Mouse (Mus musculus) midbrain, embryonic 14.5 days (tissue): ENCODE data around the gene Ak9. TPM values are rescaled to one million over a fixed set of nuclear protein-coding genes. Genes with fewer than 3 reads are reported as not detected.
A peak's percentile ranks its signal among the peaks of the same experiment; 100 is the strongest.
"Not testable (repeated sequence)": the region's sequence is repeated elsewhere in the genome, so short reads cannot be mapped to it uniquely, and the experiment has no call there.

Experiments
- ATAC-seq: fragments of 200-750 bp; cut with Nextera tagmentation; 2 replicates; pipeline ENCODE4 v1.8.0; 2017; ENCODE audit warnings: moderate number of reproducible peaks, moderate library complexity; ENCODE audit not compliant: low FRiP score, low TSS enrichment
- DNase-seq: peaks from one replicate; pipeline ENCODE4 v3.0.0-alpha.2; 2015
- H3K27ac ChIP-seq: fragments of 300-500 bp; sonication (generic); replicated peaks from 2 replicates; pipeline ENCODE4 v1.5.1; 2014; ENCODE audit warnings: mild to moderate bottlenecking, low read depth, low read length, moderate library complexity
- H3K27me3 ChIP-seq: fragments of 300-500 bp; sonication (generic); 2 replicates; pipeline ENCODE4 v1.6.1; 2014; ENCODE audit warnings: low read length, control low read depth, mixed read lengths; ENCODE audit not compliant: control insufficient read depth, insufficient read depth
- H3K36me3 ChIP-seq: fragments of 300-500 bp; sonication (generic); 2 replicates; pipeline ENCODE4 v1.6.1; 2014; ENCODE audit warnings: low read length, control low read depth; ENCODE audit not compliant: control insufficient read depth, insufficient read depth
- H3K4me1 ChIP-seq: fragments of 300-500 bp; sonication (generic); 2 replicates; pipeline ENCODE4 v1.6.1; 2014; ENCODE audit warnings: mild to moderate bottlenecking, antibody characterized with exemption, low read length, control low read depth; ENCODE audit not compliant: control insufficient read depth, insufficient read depth
- H3K4me2 ChIP-seq: fragments of 300-500 bp; sonication (generic); 2 replicates; pipeline ENCODE4 v1.6.1; 2014; ENCODE audit warnings: mild to moderate bottlenecking, low read length, moderate library complexity
- H3K4me3 ChIP-seq: fragments of 300-500 bp; sonication (generic); replicated peaks from 2 replicates; pipeline ENCODE4 v1.5.1; 2014; ENCODE audit warnings: low read depth, low read length
- H3K9ac ChIP-seq: fragments of 300-500 bp; sonication (generic); replicated peaks from 2 replicates; pipeline ENCODE4 v1.6.1; 2014; ENCODE audit warnings: mild to moderate bottlenecking, low read length, moderate library complexity
- H3K9me3 ChIP-seq: fragments of 300-500 bp; sonication (generic); 2 replicates; pipeline ENCODE4 v1.6.1; 2016; ENCODE audit warnings: low read length, control low read depth, mixed read lengths; ENCODE audit not compliant: control insufficient read depth
- WGBS: fragments of 180-500 bp; shearing (Covaris S2); extraction: QIAGEN DNeasy Blood & Tissue Kit; methylation state at CpG from one replicate; pipeline ENCODE4 v1.1.7; 2014; 5-methylcytosine and 5-hydroxymethylcytosine counted together
- polyA plus RNA-seq: library from polyadenylated mRNA; unstranded; fragments of >200 nt; fragmentation: Nextera tagmentation; extraction: Ambion mirVana; gene quantifications from 2 replicates; pipeline ENCODE4 v1.2.1, GENCODE M21; 2014

The Ak9 gene
- polyA plus RNA-seq, 1 experiment from 2014 or later = 0.08 TPM

DNA sequence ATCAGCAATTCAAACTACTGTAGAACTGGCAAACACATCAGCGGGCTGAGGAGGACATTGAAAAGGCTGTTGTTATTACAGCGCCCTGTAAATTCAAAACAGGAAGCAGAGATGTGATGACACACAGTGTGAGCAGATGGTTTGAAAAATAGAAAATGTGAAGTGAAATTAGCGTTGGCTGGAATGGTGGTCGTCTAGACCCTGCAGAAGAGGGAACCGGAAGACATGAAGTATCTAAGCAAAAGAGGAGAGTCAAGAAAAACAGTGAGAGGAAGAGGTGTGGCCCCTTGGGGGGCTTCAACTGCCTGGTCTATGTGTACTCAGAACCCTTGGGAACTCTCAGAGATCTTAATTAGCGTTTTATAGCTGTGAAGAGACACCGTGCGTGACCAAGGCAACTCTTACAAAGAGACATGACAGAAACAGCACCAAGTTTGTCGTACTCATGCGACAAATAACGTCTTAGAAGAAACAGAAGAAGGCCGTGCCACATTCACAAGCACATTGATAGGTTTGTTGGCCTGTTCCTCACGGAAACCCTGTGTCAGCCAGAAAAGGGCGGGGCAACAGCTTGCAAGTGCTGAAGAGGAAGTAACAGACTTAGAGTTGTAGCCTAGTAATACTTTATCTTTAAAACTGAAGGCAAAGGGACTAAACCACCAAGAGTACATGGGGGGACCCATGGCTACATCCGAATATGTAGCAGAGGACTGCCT lies 81.9 kb downstream of the Ak9 start:
- ATAC-seq = no peak
- no peaks in the 10 kb centered on the region for H3K4me1 ChIP-seq
- WGBS = 81% methylated on average over 15 of the region's 15 CpGs

DNA sequence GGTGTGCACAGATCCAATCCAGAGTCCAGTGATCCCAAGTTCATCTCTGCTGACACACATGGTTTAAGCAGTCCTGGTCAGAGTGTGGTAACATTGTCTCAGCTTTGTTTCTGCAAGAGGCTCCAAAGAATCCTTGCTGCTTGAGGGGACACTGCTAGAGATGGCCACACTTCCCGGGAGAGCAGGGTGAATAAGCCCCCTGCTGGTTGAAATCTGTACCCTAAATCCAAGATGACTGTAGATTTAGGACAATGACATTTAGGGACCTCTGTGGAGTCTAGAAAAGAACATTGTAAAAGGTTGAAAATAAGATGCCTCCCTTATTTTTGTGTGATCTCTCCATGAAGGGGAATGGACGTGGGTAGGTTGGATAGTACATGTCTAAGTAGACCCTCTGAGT lies 89.8 kb downstream of the Ak9 start:
- 48% methylated on average over 2 of the region's 2 CpGs for WGBS
- Histone ChIP-seq H3K27me3 (no peaks in the 10 kb centered on the region), H3K4me3 (no peak overlapping the region), H3K27ac (no peak overlapping the region), H3K4me2 (no peak overlapping the region), H3K9me3 (no peaks in the 10 kb centered on the region), H3K36me3 (no peaks in the 10 kb centered on the region), H3K9ac (no peak overlapping the region), H3K4me1 (no peaks in the 10 kb centered on the region)
- DNase-seq (no peak), ATAC-seq (no peak)

More for the DNA sequence above, 81.9 kb downstream of the Ak9 start:
- Histone ChIP-seq H3K9ac (no peak overlapping the region), H3K4me3 (no peak overlapping the region), H3K9me3 (no peaks in the 10 kb centered on the region), H3K4me2 (no peak overlapping the region), H3K36me3 (no peaks in the 10 kb centered on the region), H3K27ac (no peak overlapping the region), H3K27me3 (no peaks in the 10 kb centered on the region)
- DNase-seq = no peak

DNA sequence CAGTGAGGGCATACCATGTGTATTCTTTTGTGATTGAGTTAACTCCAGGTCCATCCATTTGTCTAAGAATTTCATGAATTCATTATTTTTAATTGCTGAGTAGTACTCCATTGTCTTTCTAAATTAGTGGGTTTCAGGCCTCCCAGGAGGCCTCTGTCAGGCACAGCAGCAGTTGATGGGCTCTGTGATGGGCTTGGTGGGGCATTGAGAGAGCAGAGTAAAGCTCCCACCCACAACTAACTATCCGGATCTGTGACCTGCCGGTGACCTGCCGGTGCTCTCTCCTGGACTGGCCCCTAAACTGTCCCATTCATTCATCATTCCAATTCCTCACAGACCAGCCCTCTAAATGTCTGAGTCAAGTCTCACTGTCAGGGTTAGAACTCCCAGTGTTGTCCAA lies 97.3 kb downstream of the Ak9 start:
- Histone ChIP-seq H3K4me1 (no peaks in the 10 kb centered on the region), H3K9ac (no peak overlapping the region), H3K27me3 (no peaks in the 10 kb centered on the region), H3K27ac (no peak overlapping the region), H3K4me3 (no peak overlapping the region), H3K9me3 (no peaks in the 10 kb centered on the region), H3K36me3 (no peaks in the 10 kb centered on the region), H3K4me2 (no peak overlapping the region)
- DNase-seq = no peak
- ATAC-seq = no peak
- 94% methylated on average over 3 of the region's 3 CpGs for WGBS

DNA sequence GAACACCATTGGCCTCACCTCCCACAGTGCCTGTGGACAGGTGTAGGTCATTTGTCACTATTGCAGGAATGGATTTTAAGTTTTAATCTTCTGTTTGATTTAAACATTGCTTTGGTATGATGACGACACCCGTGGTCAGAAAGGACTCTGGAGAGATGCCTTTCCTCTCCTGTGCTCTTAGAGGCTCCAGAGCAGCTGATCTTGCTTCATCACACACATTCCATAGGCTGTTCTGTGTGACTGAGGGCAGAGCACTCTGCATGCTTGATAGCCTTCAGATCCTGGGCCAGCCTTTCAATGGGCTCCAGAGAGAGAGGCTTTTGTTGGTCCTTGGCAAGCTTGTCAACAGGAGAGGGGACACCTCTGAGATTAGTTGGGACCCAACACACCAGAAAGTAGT lies 99.6 kb downstream of the Ak9 start:
- DNase-seq = no peak

DNA sequence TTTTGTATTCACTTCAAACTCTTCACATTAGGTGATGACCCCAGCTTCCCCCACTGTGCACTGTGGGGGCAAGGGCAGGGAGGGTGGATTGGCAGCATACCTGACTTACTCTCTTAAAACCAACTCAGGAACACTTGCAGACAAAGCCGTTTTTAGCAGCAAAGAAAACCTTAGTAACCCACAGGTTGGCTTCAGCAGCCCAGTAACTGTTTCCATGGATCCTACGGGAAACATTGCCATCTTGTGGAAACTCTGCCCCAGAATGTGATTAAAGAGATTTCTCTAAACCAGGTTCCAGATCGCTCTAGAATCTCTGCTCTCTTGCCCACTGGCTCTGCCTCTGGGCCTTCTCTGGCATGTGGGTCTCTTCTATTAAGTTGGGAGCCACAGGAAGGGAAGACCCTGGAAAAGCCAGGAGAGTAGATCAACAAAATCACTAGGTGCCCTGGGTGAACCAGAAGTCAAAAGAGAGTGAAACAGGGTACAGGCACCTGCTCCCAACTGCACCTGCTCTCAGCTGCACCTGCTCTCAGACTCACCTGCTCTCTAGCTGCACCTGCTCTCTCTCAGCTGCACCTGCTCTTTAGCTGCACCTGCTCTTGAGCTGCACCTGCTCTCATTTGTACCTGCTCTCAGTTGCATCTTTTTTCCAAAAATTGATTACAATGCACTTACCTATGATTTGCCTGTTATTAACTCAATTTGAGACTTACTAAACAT lies 100.3 kb downstream of the Ak9 start:
- Histone ChIP-seq H3K4me1 (no peaks in the 10 kb centered on the region), H3K36me3 (no peaks in the 10 kb centered on the region), H3K9me3 (no peaks in the 10 kb centered on the region), H3K9ac (no peak overlapping the region), H3K4me3 (no peak overlapping the region), H3K4me2 (no peak overlapping the region), H3K27me3 (no peaks in the 10 kb centered on the region), H3K27ac (no peak overlapping the region)
- 46% methylated on average over 3 of the region's 3 CpGs for WGBS
- DNase-seq (peak; percentile 51), ATAC-seq (no peak)

More for the DNA sequence above, 99.6 kb downstream of the Ak9 start:
- no peak overlapping the region for H3K9ac ChIP-seq
- H3K27me3 ChIP-seq = no peaks in the 10 kb centered on the region
- H3K4me1 ChIP-seq = no peaks in the 10 kb centered on the region
- H3K27ac ChIP-seq = no peak overlapping the region
- H3K4me2 ChIP-seq = no peak overlapping the region
- H3K9me3 ChIP-seq = no peaks in the 10 kb centered on the region
- no peak for ATAC-seq
- 74% methylated on average over 2 of the region's 2 CpGs for WGBS
- H3K36me3 ChIP-seq = no peaks in the 10 kb centered on the region
- H3K4me3 ChIP-seq = no peak overlapping the region

DNA sequence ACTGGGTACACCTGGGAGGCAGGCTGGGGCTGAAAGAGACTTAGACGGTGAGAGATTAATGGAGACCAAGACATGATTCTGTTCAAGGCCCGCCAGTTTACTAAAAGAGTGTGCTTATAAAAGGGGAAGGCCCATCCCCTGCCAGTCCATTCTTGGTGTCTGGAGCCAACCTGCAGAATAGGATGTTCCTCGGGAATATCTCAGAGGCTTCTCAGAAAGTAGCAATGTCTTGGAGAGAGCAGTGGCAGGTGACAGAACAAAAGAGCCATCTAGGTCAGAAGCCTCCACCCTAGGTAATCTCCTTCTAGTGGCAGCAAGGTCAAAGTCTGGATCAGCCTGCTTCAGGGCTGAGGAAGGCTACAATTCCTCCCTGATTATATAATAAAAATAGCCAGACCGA lies 106.4 kb downstream of the Ak9 start:
- H3K9ac ChIP-seq, DNase-seq, ATAC-seq, H3K36me3 ChIP-seq, H3K27ac ChIP-seq, H3K27me3 ChIP-seq, H3K4me3 ChIP-seq, H3K9me3 ChIP-seq, H3K4me2 ChIP-seq, H3K4me1 ChIP-seq: not testable (repeated sequence)
- 92% methylated on average over 4 of the region's 4 CpGs for WGBS

DNA sequence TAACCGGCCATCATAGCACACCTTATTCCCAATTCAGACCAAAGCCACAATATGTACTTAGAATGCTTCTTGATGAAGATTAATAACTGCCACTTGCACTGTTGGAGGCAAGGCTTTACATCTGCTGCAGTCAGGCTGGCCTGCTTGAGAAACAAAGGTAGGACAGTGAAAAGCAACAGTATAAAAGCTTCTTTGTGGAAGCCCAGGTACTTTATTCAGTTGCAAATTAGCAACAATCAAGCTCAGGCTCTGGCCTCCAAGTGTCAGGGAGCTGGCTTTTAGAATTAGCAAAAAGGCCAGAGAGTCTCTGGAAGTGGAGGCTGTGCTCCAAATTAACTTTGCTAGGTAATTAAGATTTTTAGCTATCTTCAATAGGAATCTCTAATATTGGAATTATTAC lies 107.0 kb downstream of the Ak9 start:
- H3K27me3 ChIP-seq, H3K4me2 ChIP-seq, ATAC-seq, H3K4me1 ChIP-seq, H3K4me3 ChIP-seq, H3K36me3 ChIP-seq, H3K27ac ChIP-seq, H3K9ac ChIP-seq, H3K9me3 ChIP-seq, DNase-seq: not testable (repeated sequence)
- WGBS = 88% methylated on average over 1 of the region's 1 CpGs

DNA sequence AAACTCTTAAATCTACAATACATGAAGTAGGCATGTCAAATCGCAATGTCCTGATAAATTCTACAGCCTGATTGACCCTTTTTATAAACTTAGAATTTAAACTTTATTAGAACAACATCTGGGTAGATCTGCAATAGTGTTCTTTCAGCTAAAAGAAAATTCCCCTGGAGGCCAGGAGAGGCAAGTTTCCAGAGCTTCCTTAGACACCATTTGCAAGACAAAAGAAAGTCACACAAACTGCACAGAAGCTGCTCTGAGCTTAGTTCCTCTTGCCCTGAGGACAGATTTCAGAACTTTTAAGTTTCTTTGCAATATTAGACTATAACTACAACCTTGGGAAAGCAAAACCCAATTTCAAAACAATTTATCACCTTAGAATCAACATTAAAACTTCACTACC lies 109.7 kb downstream of the Ak9 start:
- 89% methylated on average over 1 of the region's 1 CpGs for WGBS
- H3K9ac ChIP-seq, H3K4me1 ChIP-seq, H3K27me3 ChIP-seq, H3K27ac ChIP-seq, H3K4me2 ChIP-seq, H3K36me3 ChIP-seq, DNase-seq, ATAC-seq, H3K4me3 ChIP-seq: not testable (repeated sequence)
- peaks cover 10% of the 10 kb centered on the region; the same call in 1 of the 2 replicates for H3K9me3 ChIP-seq

DNA sequence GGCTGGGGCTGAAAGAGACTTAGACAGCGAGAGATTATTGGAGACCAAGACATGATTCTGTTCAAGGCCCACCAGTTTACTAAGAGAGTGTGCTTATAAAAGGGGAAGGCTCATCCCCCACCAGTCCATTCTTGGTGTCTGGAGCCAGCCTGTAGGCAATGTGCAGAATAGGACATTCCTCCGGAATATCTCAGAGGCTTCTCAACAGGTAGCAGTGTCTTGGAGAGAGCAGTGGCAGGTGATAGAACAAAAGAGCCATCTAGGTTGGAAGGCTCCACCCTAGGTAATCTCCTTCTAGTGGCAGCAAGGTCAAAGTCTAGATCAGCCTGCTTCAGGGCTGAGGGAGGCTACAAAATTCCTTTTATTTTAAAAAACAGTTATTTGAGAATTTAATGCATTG lies 111.6 kb downstream of the Ak9 start:
- not testable (repeated sequence) for H3K27me3 ChIP-seq, H3K9ac ChIP-seq, H3K27ac ChIP-seq, H3K4me1 ChIP-seq, H3K9me3 ChIP-seq, DNase-seq, H3K36me3 ChIP-seq, ATAC-seq, H3K4me3 ChIP-seq, H3K4me2 ChIP-seq
- 87% methylated on average over 2 of the region's 2 CpGs for WGBS
